ENCODE assay signal across 8 mouse cellular contexts in the genomic region with DNA sequence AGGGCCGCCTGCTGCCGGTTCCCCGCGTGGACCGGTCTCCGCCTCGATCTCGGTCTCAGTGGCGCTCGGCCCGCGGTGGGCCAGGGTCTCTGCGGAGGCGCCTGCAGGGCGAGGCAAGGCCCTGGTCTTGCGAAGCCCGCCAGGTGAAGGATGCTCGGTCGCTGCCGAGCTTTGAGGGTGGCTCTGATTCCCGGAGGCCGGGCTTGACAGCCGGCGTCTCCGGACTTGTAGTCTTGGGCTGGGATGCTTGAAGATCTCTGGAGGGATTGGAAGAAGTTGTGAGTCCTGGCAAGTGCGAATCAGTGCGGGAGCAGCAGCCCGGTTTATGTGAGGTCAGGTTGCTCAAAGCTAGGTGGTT. TPM values are rescaled to one million over a fixed set of nuclear protein-coding genes. Genes with fewer than 3 reads are reported as not detected.
DNase-seq lines count a peak whose midpoint lies in the region; ATAC-seq and TF ChIP-seq lines count a peak whose summit lies in the region.

No protein-coding gene starts in this region.

- TF ChIP-seq CTCF in liver, adult 2 months (IDR thresholded peaks at IDR 0.05; ENCODE audit: low read depth, low read length): no peak
- no peak for TF ChIP-seq CTCF in liver, postnatal 0 days (IDR thresholded peaks at IDR 0.05; ENCODE audit: low read depth)

- peaks cover 12% of the 10 kb centered on the region for H3K36me3 ChIP-seq in liver, adult 2 months (ENCODE audit: control insufficient read depth, insufficient read depth, low read length)
- peaks cover 30% of the 10 kb centered on the region for H3K36me3 ChIP-seq in embryonic facial prominence, embryonic 14.5 days (ENCODE audit: control insufficient read depth, insufficient read depth, low read length)
- peaks cover 24% of the 10 kb centered on the region for H3K36me3 ChIP-seq in hindbrain, embryonic 12.5 days
- peaks cover 17% of the 10 kb centered on the region for H3K36me3 ChIP-seq in liver, postnatal 0 days (replicated peaks; ENCODE audit: insufficient read depth, low read length)

- no peak for TF ChIP-seq POLR2A in liver, adult 2 months (IDR thresholded peaks at IDR 0.05; ENCODE audit: extremely low read depth, insufficient read depth, low read length)

- H3K9me3 ChIP-seq in embryonic facial prominence, embryonic 14.5 days (ENCODE audit: control insufficient read depth, low read length): no peaks in the 10 kb centered on the region
- no peaks in the 10 kb centered on the region for H3K9me3 ChIP-seq in hindbrain, embryonic 12.5 days (replicated peaks)
- H3K9me3 ChIP-seq in liver, postnatal 0 days (ENCODE audit: low read length): no peaks in the 10 kb centered on the region

- H3K9ac ChIP-seq in liver, adult 2 months (ENCODE audit: low read depth, low read length): peak overlapping the region; percentile 87
- peak overlapping the region; percentile 86 for H3K9ac ChIP-seq in embryonic facial prominence, embryonic 14.5 days (ENCODE audit: low read depth, low read length)
- H3K9ac ChIP-seq in hindbrain, embryonic 12.5 days: peak overlapping the region; percentile 91
- H3K9ac ChIP-seq in liver, postnatal 0 days (replicated peaks): peak overlapping the region; percentile 92

- under 1% methylated on average over 28 of the region's 28 CpGs for WGBS in liver, adult 2 months
- WGBS in embryonic facial prominence, embryonic 14.5 days: 0% methylated on average over 14 of the region's 28 CpGs
- under 1% methylated on average over 28 of the region's 28 CpGs for WGBS in hindbrain, embryonic 12.5 days
- WGBS in liver, postnatal 0 days (ENCODE audit: insufficient replicate concordance): under 1% methylated on average over 28 of the region's 28 CpGs

- peak overlapping the region; percentile 58 for H3K4me2 ChIP-seq in embryonic facial prominence, embryonic 14.5 days (ENCODE audit: low read depth, low read length)
- H3K4me2 ChIP-seq in hindbrain, embryonic 12.5 days (replicated peaks): peak overlapping the region; percentile 73
- peak overlapping the region; percentile 99 for H3K4me2 ChIP-seq in liver, postnatal 0 days (ENCODE audit: low read depth, low read length)

- H3K79me2 ChIP-seq in liver, adult 2 months (ENCODE audit: control insufficient read depth, insufficient read depth, low read length): peaks cover 15% of the 10 kb centered on the region

- H3K4me1 ChIP-seq in liver, adult 2 months (ENCODE audit: control insufficient read depth, insufficient read depth, low read length): peaks cover 2% of the 10 kb centered on the region; the same call in 1 of the 2 replicates
- H3K4me1 ChIP-seq in embryonic facial prominence, embryonic 14.5 days (ENCODE audit: control insufficient read depth, insufficient read depth, low read length): peaks cover 13% of the 10 kb centered on the region
- H3K4me1 ChIP-seq in hindbrain, embryonic 12.5 days: peaks cover 20% of the 10 kb centered on the region
- H3K4me1 ChIP-seq in liver, postnatal 0 days (ENCODE audit: insufficient read depth): peaks cover 26% of the 10 kb centered on the region

- peak overlapping the region; percentile 74 for H3K27ac ChIP-seq in liver, adult 2 months (replicated peaks; ENCODE audit: insufficient read depth, low read depth, low read length)
- H3K27ac ChIP-seq in embryonic facial prominence, embryonic 14.5 days (replicated peaks; ENCODE audit: low read depth, low read length): peak overlapping the region; percentile 74
- H3K27ac ChIP-seq in hindbrain, embryonic 12.5 days: peak overlapping the region; percentile 85
- H3K27ac ChIP-seq in liver, postnatal 0 days (ENCODE audit: low read depth): peak overlapping the region; percentile 82

- TF ChIP-seq EP300 in liver, postnatal 0 days (IDR thresholded peaks at IDR 0.05; ENCODE audit: low read depth): no peak

- peak overlapping the region; percentile 87 for H3K4me3 ChIP-seq in liver, adult 2 months (ENCODE audit: insufficient read depth, low read depth, low read length)
- H3K4me3 ChIP-seq in embryonic facial prominence, embryonic 14.5 days (ENCODE audit: low read depth, low read length): peak overlapping the region; percentile 81
- peak overlapping the region; percentile 94 for H3K4me3 ChIP-seq in hindbrain, embryonic 12.5 days
- peak overlapping the region; percentile 94 for H3K4me3 ChIP-seq in liver, postnatal 0 days (ENCODE audit: low read depth, low read length)

- peak; percentile 67 for DNase-seq in liver, adult 2 months (ENCODE audit: extremely low read depth, low read depth, low spot score)
- DNase-seq in liver: no peak
- DNase-seq in R1 (ENCODE audit: low read depth, low spot score): peak; percentile 58
- DNase-seq in embryonic facial prominence, embryonic 14.5 days (ENCODE audit: low spot score): peak; percentile 30
- DNase-seq in liver, postnatal 0 days: no peak
- peak; percentile 44 for DNase-seq in right cerebral cortex, postnatal 4 days
- DNase-seq in adrenal gland, postnatal 4 days (ENCODE audit: low spot score in 2 of 2): no peak

- no peaks in the 10 kb centered on the region for H3K27me3 ChIP-seq in liver, adult 2 months (ENCODE audit: control insufficient read depth, insufficient read depth, low read length)
- H3K27me3 ChIP-seq in embryonic facial prominence, embryonic 14.5 days (replicated peaks; ENCODE audit: control insufficient read depth, insufficient read depth, low read length): no peaks in the 10 kb centered on the region
- no peaks in the 10 kb centered on the region for H3K27me3 ChIP-seq in hindbrain, embryonic 12.5 days
- H3K27me3 ChIP-seq in liver, postnatal 0 days (ENCODE audit: insufficient read depth, low read length): no peaks in the 10 kb centered on the region

- no peak for ATAC-seq in embryonic facial prominence, embryonic 14.5 days (ENCODE audit: low read depth)
- no peak; the same call in 1 of the 2 replicates for ATAC-seq in hindbrain, embryonic 12.5 days (ENCODE audit: low FRiP score)
- ATAC-seq in liver, postnatal 0 days: no peak

RNA-seq across cellular contexts. Expression of gene Naa35, which starts 0.6 kb away (rescaled TPM):
- total RNA-seq in liver, adult 2 months (2014; rRNA removed): 27.7 and 32.3 TPM in 2 replicates
- 21.8 and 29.1 TPM in 2 replicates for polyA plus RNA-seq in liver, adult 2 months (2012; rRNA removed)
- 71.0 and 80.8 TPM in 2 replicates for polyA plus RNA-seq in embryonic facial prominence, embryonic 14.5 days (2014; fragmentation: Nextera tagmentation; extraction: Ambion mirVana)
- 108 and 143 TPM in 2 replicates for polyA plus RNA-seq in hindbrain, embryonic 12.5 days (2016; fragmentation: Nextera tagmentation; extraction: Ambion mirVana)
- 22.9 and 32.5 TPM in 2 replicates for polyA plus RNA-seq in liver, postnatal 0 days (2015; fragmentation: Nextera tagmentation; extraction: Ambion mirVana)
- total RNA-seq in adrenal gland, postnatal 4 days (2021): 10 to 100 TPM; 67.8 to 74.0 TPM

RNA-seq across cellular contexts. Expression of gene Agtpbp1, which starts 0.6 kb away (rescaled TPM):
- total RNA-seq in liver, adult 2 months (2014; rRNA removed): 10.0 and 10.5 TPM in 2 replicates
- polyA plus RNA-seq in liver, adult 2 months (2012; rRNA removed): 1.9 TPM in 2 replicates
- 24.0 and 25.2 TPM in 2 replicates for polyA plus RNA-seq in embryonic facial prominence, embryonic 14.5 days (2014; fragmentation: Nextera tagmentation; extraction: Ambion mirVana)
- 34.2 and 40.8 TPM in 2 replicates for polyA plus RNA-seq in hindbrain, embryonic 12.5 days (2016; fragmentation: Nextera tagmentation; extraction: Ambion mirVana)
- polyA plus RNA-seq in liver, postnatal 0 days (2015; fragmentation: Nextera tagmentation; extraction: Ambion mirVana): 5.4 and 6.4 TPM in 2 replicates
- total RNA-seq in adrenal gland, postnatal 4 days (2021): 10 to 100 TPM; 44.2 to 44.3 TPM

Comparison
In these comparisons a context has a peak if more than half of its experiments do, and no peak if none do; other contexts are left out.
1. DNase-seq: peak in liver, adult 2 months (single experiment), R1 (single experiment), embryonic facial prominence, embryonic 14.5 days (single experiment) and right cerebral cortex, postnatal 4 days (single experiment); none in liver (single experiment), liver, postnatal 0 days (single experiment) and adrenal gland, postnatal 4 days (0 of 2).
2. Peak in every context shown above with its lines, with median percentiles within 50 percentile points of each other: H3K27ac ChIP-seq, H3K4me3 ChIP-seq, H3K9ac ChIP-seq and H3K4me2 ChIP-seq.